Mouse (Mus musculus) liver, embryonic 13.5 days (tissue): Measurements from ENCODE around the gene Larp4b. TPM values are rescaled to one million over a fixed set of nuclear protein-coding genes. Genes with fewer than 3 reads are reported as not detected.

Source experiments
- ATAC-seq: fragments of 200-750 bp; cut with Nextera tagmentation; 2 replicates; pipeline ENCODE4 v1.8.0; 2017; ENCODE audit warnings: low read depth, mild to moderate bottlenecking, moderate number of reproducible peaks, moderate library complexity
- DNase-seq: peaks from one replicate; pipeline ENCODE4 v3.0.0; 2022
- H3K27ac ChIP-seq: fragments of 300-500 bp; sonication (generic); 2 replicates; pipeline ENCODE4 v1.5.1; 2015; ENCODE audit warnings: moderate library complexity, mild to moderate bottlenecking, inconsistent platforms
- H3K27me3 ChIP-seq: fragments of 300-500 bp; sonication (generic); 2 replicates; pipeline ENCODE4 v1.6.1; 2015; ENCODE audit warnings: mild to moderate bottlenecking, inconsistent platforms
- H3K36me3 ChIP-seq: fragments of 300-500 bp; sonication (generic); 2 replicates; pipeline ENCODE4 v1.6.1; 2015; ENCODE audit warnings: mild to moderate bottlenecking, inconsistent platforms
- H3K4me1 ChIP-seq: fragments of 300-500 bp; sonication (generic); replicated peaks from 2 replicates; pipeline ENCODE4 v1.6.1; 2015; ENCODE audit warnings: inconsistent platforms
- H3K4me2 ChIP-seq: fragments of 300-500 bp; sonication (generic); 2 replicates; pipeline ENCODE4 v1.6.1; 2015; ENCODE audit warnings: inconsistent platforms, mild to moderate bottlenecking, moderate library complexity
- H3K4me3 ChIP-seq: fragments of 300-500 bp; sonication (generic); replicated peaks from 2 replicates; pipeline ENCODE4 v1.5.1; 2015; ENCODE audit warnings: mild to moderate bottlenecking, inconsistent platforms
- H3K9ac ChIP-seq: fragments of 300-500 bp; sonication (generic); 2 replicates; pipeline ENCODE4 v1.6.1; 2015; ENCODE audit warnings: mild to moderate bottlenecking, inconsistent platforms
- H3K9me3 ChIP-seq: fragments of 300-500 bp; sonication (generic); replicated peaks from 2 replicates; pipeline ENCODE4 v1.6.1; 2016; ENCODE audit warnings: inconsistent platforms
- WGBS: fragments of 180-500 bp; shearing (Covaris S2); methylation state at CpG from one replicate; pipeline ENCODE4 v1.1.7; 2015; ENCODE audit not compliant: insufficient replicate concordance; 5-methylcytosine and 5-hydroxymethylcytosine counted together
- polyA plus RNA-seq: library from polyadenylated mRNA; unstranded; fragments of >200 nt; fragmentation: Nextera tagmentation; extraction: Ambion mirVana; gene quantifications from 2 replicates; pipeline ENCODE4 v1.2.1, GENCODE M21; 2015

Larp4b gene
- polyA plus RNA-seq, 1 experiment from 2014 or later: 23.7 TPM

GRCm38 (mm10) chr13:9151619-9152018 is 57.9 kb downstream of the Larp4b start:
- H3K4me3 ChIP-seq: no peak overlapping the region
- DNase-seq: no peak
- no peak for ATAC-seq
- H3K9me3 ChIP-seq: no peaks in the 10 kb centered on the region
- peaks cover 84% of the 10 kb centered on the region for H3K36me3 ChIP-seq
- no peak overlapping the region for H3K4me2 ChIP-seq
- 89% methylated on average over 4 of the region's 4 CpGs for WGBS
- no peak overlapping the region for H3K9ac ChIP-seq
- no peaks in the 10 kb centered on the region for H3K27me3 ChIP-seq
- no peaks in the 10 kb centered on the region for H3K4me1 ChIP-seq
- no peak overlapping the region for H3K27ac ChIP-seq

- Histone ChIP-seq H3K27me3 (no peaks in the 10 kb centered on the region), H3K36me3 (peaks cover 82% of the 10 kb centered on the region), H3K9me3 (no peaks in the 10 kb centered on the region), H3K27ac (no peak overlapping the region), H3K4me2 (no peak overlapping the region), H3K9ac (no peak overlapping the region), H3K4me1 (no peaks in the 10 kb centered on the region), H3K4me3 (no peak overlapping the region)
- ATAC-seq (no peak), DNase-seq (no peak)
- 55% methylated on average over 2 of the region's 2 CpGs for WGBS
Observed at GRCm38 (mm10) chr13:9152267-9152666, 58.6 kb downstream of the Larp4b start.

GRCm38 (mm10) chr13:9153803-9154202 is 60.1 kb downstream of the Larp4b start:
- ATAC-seq (no peak), DNase-seq (no peak)
- Histone ChIP-seq H3K4me1 (no peaks in the 10 kb centered on the region), H3K27ac (no peak overlapping the region), H3K36me3 (peaks cover 79% of the 10 kb centered on the region), H3K9me3 (no peaks in the 10 kb centered on the region), H3K4me2 (no peak overlapping the region), H3K4me3 (no peak overlapping the region), H3K27me3 (no peaks in the 10 kb centered on the region), H3K9ac (no peak overlapping the region)
- 55% methylated on average over 9 of the region's 9 CpGs for WGBS

DNA sequence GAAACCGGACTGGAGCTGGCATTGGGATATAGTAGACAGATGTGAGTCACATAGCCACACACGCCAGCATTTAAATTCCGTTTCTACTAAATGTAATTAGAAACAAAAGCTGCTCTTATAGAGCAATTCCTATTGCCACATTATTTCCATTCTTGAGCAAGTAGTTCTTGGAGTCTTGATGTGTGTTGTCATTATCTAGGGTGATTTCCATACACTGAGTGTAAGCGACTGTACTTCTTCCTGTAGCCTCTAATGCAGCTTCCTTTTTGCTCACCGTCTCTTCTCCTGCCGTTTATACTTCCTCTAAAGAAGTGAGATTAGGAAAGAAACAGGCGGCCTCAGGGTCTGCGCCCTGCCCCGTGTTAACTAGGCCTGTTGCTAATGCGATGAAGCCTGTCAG is 65.6 kb downstream of the Larp4b start:
- Histone ChIP-seq H3K9me3 (no peaks in the 10 kb centered on the region), H3K9ac (no peak overlapping the region), H3K27ac (no peak overlapping the region), H3K27me3 (no peaks in the 10 kb centered on the region), H3K4me3 (no peak overlapping the region), H3K36me3 (peaks cover 82% of the 10 kb centered on the region), H3K4me2 (no peak overlapping the region), H3K4me1 (no peaks in the 10 kb centered on the region)
- DNase-seq (no peak), ATAC-seq (no peak)
- 66% methylated on average over 10 of the region's 10 CpGs for WGBS

GRCm38 (mm10) chr13:9162888-9163287 is 69.2 kb downstream of the Larp4b start:
- Histone ChIP-seq H3K27ac (no peak overlapping the region), H3K27me3 (no peaks in the 10 kb centered on the region), H3K36me3 (peaks cover 96% of the 10 kb centered on the region), H3K4me1 (no peaks in the 10 kb centered on the region; the same call in 1 of the 2 replicates), H3K4me2 (no peak overlapping the region), H3K4me3 (no peak overlapping the region), H3K9ac (no peak overlapping the region), H3K9me3 (no peaks in the 10 kb centered on the region)
- ATAC-seq (no peak), DNase-seq (no peak)
- WGBS: 93% methylated on average over 4 of the region's 4 CpGs

- DNase-seq (no peak), ATAC-seq (no peak)
- Histone ChIP-seq H3K9me3 (no peaks in the 10 kb centered on the region), H3K36me3 (peaks cover 92% of the 10 kb centered on the region), H3K4me2 (no peak overlapping the region), H3K27me3 (no peaks in the 10 kb centered on the region), H3K9ac (no peak overlapping the region), H3K4me3 (no peak overlapping the region), H3K4me1 (no peaks in the 10 kb centered on the region; the same call in 1 of the 2 replicates), H3K27ac (no peak overlapping the region)
- 82% methylated on average over 3 of the region's 3 CpGs for WGBS
Observed at GRCm38 (mm10) chr13:9167842-9168241, 74.2 kb downstream of the Larp4b start.

DNA sequence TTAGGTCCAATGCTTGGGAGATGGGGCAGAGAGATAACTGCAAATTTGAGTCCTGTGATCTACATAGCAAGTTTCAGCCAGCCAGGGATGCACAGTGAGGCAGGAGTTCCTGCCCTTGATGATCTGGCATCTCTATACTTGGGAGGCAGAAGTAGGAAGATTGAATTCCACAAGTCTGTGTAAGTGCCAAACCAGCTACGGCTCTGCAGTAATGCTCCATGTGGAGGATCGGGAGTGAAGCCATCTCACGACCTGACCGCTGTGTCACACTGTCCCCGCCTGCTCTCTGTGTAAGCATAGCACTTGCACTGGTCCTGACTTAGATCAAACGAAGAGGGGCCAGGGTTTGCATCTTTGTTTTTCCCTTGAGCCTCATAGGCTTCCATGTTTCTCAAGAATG is 75.9 kb downstream of the Larp4b start:
- no peak for DNase-seq
- Histone ChIP-seq H3K9ac (no peak overlapping the region), H3K27me3 (no peaks in the 10 kb centered on the region), H3K4me2 (no peak overlapping the region), H3K4me1 (no peaks in the 10 kb centered on the region; the same call in 1 of the 2 replicates), H3K36me3 (peaks cover 93% of the 10 kb centered on the region), H3K27ac (no peak overlapping the region), H3K4me3 (no peak overlapping the region), H3K9me3 (no peaks in the 10 kb centered on the region)
- no peak for ATAC-seq
- WGBS: 85% methylated on average over 6 of the region's 6 CpGs

- Histone ChIP-seq H3K27ac (no peak overlapping the region), H3K4me3 (no peak overlapping the region), H3K4me1 (no peaks in the 10 kb centered on the region), H3K9ac (no peak overlapping the region), H3K4me2 (no peak overlapping the region), H3K9me3 (no peaks in the 10 kb centered on the region), H3K36me3 (peaks cover 94% of the 10 kb centered on the region), H3K27me3 (no peaks in the 10 kb centered on the region)
- ATAC-seq (no peak), DNase-seq (no peak)
- 87% methylated on average over 16 of the region's 16 CpGs for whole genome bisulfite sequencing
Observed at GRCm38 (mm10) chr13:9170726-9171125, 77.0 kb downstream of the Larp4b start.

- Histone ChIP-seq H3K4me1 (no peaks in the 10 kb centered on the region), H3K9ac (no peak overlapping the region), H3K36me3 (peaks cover 72% of the 10 kb centered on the region), H3K4me2 (no peak overlapping the region), H3K27ac (no peak overlapping the region), H3K4me3 (no peak overlapping the region), H3K27me3 (no peaks in the 10 kb centered on the region), H3K9me3 (no peaks in the 10 kb centered on the region)
- whole genome bisulfite sequencing: 44% methylated on average over 3 of the region's 3 CpGs
- ATAC-seq (no peak), DNase-seq (no peak)
Observed at GRCm38 (mm10) chr13:9173414-9173813, 79.7 kb downstream of the Larp4b start.

DNA sequence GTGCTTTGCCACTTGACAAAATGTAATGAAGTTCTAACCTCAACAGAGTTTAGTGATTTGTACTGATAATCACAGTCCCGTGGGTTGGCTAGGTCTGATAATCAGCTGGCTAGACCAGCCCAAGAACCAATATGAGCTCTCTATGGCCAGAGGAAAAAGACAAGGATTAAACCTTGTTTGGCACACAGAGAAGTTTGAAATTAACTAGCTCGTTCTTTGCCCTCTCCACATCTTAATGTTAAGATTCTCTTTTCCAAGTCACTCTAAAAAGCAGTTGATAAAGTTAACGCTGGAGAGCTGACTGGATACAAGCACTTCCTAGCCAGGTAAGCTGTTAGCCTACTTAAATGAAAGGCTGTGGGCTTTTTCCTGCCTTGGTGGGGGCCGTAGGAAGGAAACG is 81.5 kb downstream of the Larp4b start:
- H3K36me3 ChIP-seq: peaks cover 56% of the 10 kb centered on the region
- WGBS: 74% methylated on average over 5 of the region's 5 CpGs
- no peak overlapping the region for H3K9ac ChIP-seq
- H3K4me3 ChIP-seq: no peak overlapping the region
- 0 out of 2 replicates have a peak, but pooled peaks cover 2% of the 10 kb centered on the region for H3K4me1 ChIP-seq
- no peak for ATAC-seq
- no peaks in the 10 kb centered on the region for H3K9me3 ChIP-seq
- H3K27ac ChIP-seq: no peak overlapping the region
- DNase-seq: no peak
- H3K27me3 ChIP-seq: no peaks in the 10 kb centered on the region
- no peak overlapping the region for H3K4me2 ChIP-seq

- Histone ChIP-seq H3K36me3 (peaks cover 29% of the 10 kb centered on the region), H3K4me3 (no peak overlapping the region), H3K4me2 (no peak overlapping the region), H3K27me3 (no peaks in the 10 kb centered on the region), H3K9ac (no peak overlapping the region), H3K4me1 (0 out of 2 replicates have a peak, but pooled peaks cover 5% of the 10 kb centered on the region), H3K9me3 (no peaks in the 10 kb centered on the region), H3K27ac (no peak overlapping the region)
- DNase-seq: no peak
- ATAC-seq: no peak
- WGBS: 76% methylated on average over 4 of the region's 4 CpGs
Observed at GRCm38 (mm10) chr13:9178270-9178669, 84.6 kb downstream of the Larp4b start.

- no peaks in the 10 kb centered on the region for H3K27me3 ChIP-seq
- WGBS: 64% methylated on average over 3 of the region's 3 CpGs
- 0 out of 2 replicates have a peak, but pooled peaks cover 5% of the 10 kb centered on the region for H3K4me1 ChIP-seq
- no peaks in the 10 kb centered on the region for H3K9me3 ChIP-seq
- H3K9ac ChIP-seq: no peak overlapping the region
- no peak for DNase-seq
- H3K4me2 ChIP-seq: no peak overlapping the region
- no peak overlapping the region for H3K27ac ChIP-seq
- peaks cover 24% of the 10 kb centered on the region for H3K36me3 ChIP-seq
- ATAC-seq: no peak
- no peak overlapping the region for H3K4me3 ChIP-seq
Observed at GRCm38 (mm10) chr13:9178718-9179117, 85.0 kb downstream of the Larp4b start.
